Mouse (Mus musculus): ENCODE results near the gene Dok7. TPM values are rescaled to one million over a fixed set of nuclear protein-coding genes. Genes with fewer than 3 reads are reported as not detected.

Dok7 gene
- not detected for polyA plus RNA-seq (2014; fragmentation: Illumina TruSeq; extraction: RNeasy Lipid Tissue Mini Kit (QIAGEN cat#74804); ENCODE audit: low read depth, low replicate concordance)

GRCm38 (mm10) chr5:35056604-35057432, at the start of gene Dok7:
Gene Dok7, plus strand, starts transcription at chr5:35056766.

GRCm38 (mm10) chr5:35041268-35041829, 15.2 kb upstream of the Dok7 start, which contains the start of gene Hgfac:
Gene Hgfac, plus strand, starts transcription at chr5:35041509.

DNA sequence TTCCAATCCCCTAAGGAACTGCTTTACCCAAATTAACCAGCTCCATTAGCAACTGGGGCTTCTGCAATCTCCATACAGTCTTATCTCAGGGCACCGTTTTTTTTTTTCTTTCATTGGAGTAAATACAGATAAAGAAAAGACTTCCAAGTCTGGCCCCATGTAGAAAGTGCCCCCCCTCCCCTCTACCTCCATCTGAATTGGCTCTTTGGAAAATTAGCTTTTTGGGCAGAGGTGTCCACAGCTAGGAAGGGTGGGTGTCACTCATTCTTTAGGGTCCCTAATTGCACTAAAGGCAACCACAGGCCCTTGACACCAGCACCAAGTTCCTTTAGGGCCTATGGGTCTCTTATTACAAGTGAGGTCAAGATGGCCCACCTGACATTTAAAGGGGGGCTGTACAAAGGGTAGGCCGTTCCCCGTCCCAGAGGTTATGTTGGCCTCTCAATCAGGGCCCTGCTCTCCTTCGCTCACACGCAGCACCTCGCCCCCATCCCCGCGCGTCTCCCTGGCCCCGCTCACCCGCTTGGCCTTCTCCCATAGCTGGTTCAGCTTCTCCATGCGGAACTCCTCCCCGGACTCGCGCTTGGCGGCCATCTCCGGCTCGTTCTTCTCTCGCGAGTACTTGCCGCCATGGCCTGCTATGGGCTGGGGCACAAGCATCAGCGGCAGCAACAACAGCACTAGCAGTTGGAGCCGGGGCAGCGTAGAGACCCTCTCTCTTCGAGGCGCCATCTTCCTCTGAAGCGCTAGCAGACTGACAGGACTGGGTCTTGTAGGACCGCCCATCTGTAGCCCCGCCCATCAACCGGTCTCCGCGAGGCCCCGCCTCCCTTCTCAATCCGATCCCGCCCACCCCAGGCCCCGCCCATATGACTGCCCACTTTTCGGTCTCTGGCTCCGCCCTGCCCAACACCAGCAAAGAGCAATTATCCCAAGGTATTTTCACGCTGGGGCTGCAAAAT, 48.7 kb downstream of the Dok7 start, which contains the start of gene Lrpap1:
Gene Lrpap1, minus strand, starts transcription at position 807 of the 962 bp plus-strand sequence.

Other genes with a start within 250 kb of the Dok7 start
- gene Msantd1, start 148.8 kb upstream of the Dok7 start, polyA plus RNA-seq (2014; fragmentation: Illumina TruSeq; extraction: RNeasy Lipid Tissue Mini Kit (QIAGEN cat#74804); ENCODE audit: low read depth, low replicate concordance), result not detected
- 5.8 TPM for gene Rgs12, start 107.3 kb upstream of the Dok7 start, polyA plus RNA-seq (2014; fragmentation: Illumina TruSeq; extraction: RNeasy Lipid Tissue Mini Kit (QIAGEN cat#74804); ENCODE audit: low read depth, low replicate concordance)
- not detected for gene Hgfac, start 15.3 kb upstream of the Dok7 start, polyA plus RNA-seq (2014; fragmentation: Illumina TruSeq; extraction: RNeasy Lipid Tissue Mini Kit (QIAGEN cat#74804); ENCODE audit: low read depth, low replicate concordance)
- gene Lrpap1, start 49.0 kb downstream of the Dok7 start, polyA plus RNA-seq (2014; fragmentation: Illumina TruSeq; extraction: RNeasy Lipid Tissue Mini Kit (QIAGEN cat#74804); ENCODE audit: low read depth, low replicate concordance), result 60.4 TPM
- gene Adra2c, start 221.6 kb downstream of the Dok7 start, polyA plus RNA-seq (2014; fragmentation: Illumina TruSeq; extraction: RNeasy Lipid Tissue Mini Kit (QIAGEN cat#74804); ENCODE audit: low read depth, low replicate concordance), result not detected

Data from kidney, adult 10 weeks (tissue).